Comparison of ENCODE assay signal across 32 mouse cellular contexts in the genomic region with DNA sequence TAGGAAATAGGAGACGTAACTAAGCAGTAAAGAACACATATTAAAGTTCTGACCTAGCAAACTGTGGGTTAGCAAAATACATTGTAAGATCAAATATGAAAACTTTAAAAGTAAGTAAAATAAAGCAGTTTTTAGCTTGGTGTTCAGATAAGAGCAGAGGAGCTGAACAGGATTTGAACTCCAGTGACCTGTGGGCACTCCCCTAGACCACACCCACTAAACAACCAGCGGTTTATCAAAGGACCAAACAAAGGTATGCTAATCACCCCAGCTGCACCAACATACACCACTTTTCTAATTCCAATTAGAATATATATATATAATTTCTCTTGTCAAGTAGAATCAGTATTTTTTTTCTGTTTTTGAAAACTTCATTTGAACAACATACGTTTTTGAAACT. TPM values are rescaled to one million over a fixed set of nuclear protein-coding genes. Genes with fewer than 3 reads are reported as not detected.
DNase-seq lines count a peak whose midpoint lies in the region; ATAC-seq lines count a peak whose summit lies in the region.
"Had no signal": no experiment of that assay in that cellular context is flagged by ENCODE, and none has a peak within 500 bp of the region (broad histone marks: within the 10 kb centered on the region; RNA-seq: fewer than 3 reads in every experiment).

No protein-coding gene starts in this region.

- H3K4me3 ChIP-seq in heart, embryonic 11.5 days (ENCODE audit: low read depth, low read length), result no peak overlapping the region
- H3K4me3 ChIP-seq: embryonic facial prominence, embryonic 12.5 days; embryonic facial prominence, embryonic 15.5 days; heart, embryonic 13.5 days had no signal

- ATAC-seq in heart, embryonic 11.5 days (replicated peaks; ENCODE audit: insufficient number of reproducible peaks, low FRiP score, low TSS enrichment), result no peak
- ATAC-seq: forebrain, embryonic 14.5 days; forebrain, postnatal 0 days; hindbrain, postnatal 0 days; inflammation-experienced regulatory T-cells, adult 6 months had no signal

- H3K9me3 ChIP-seq in heart, embryonic 11.5 days (replicated peaks; ENCODE audit: control insufficient read depth, low read length), result no peaks in the 10 kb centered on the region
- H3K9me3 ChIP-seq: embryonic facial prominence, embryonic 12.5 days; embryonic facial prominence, embryonic 15.5 days; G1E; heart, embryonic 13.5 days had no signal

- H3K9ac ChIP-seq in heart, embryonic 11.5 days (ENCODE audit: low read depth, low read length), result no peak overlapping the region
- H3K9ac ChIP-seq: embryonic facial prominence, embryonic 12.5 days; embryonic facial prominence, embryonic 15.5 days; forebrain, postnatal 0 days; heart, embryonic 13.5 days; hindbrain, embryonic 14.5 days had no signal

- 0 out of 2 replicates have a peak, but pooled peaks cover 4% of the 10 kb centered on the region for H3K4me1 ChIP-seq in heart, embryonic 11.5 days (ENCODE audit: control insufficient read depth, insufficient read depth, low read length)

- WGBS in heart, embryonic 11.5 days (ENCODE audit: insufficient replicate concordance), result 65% methylated on average over 3 of the region's 3 CpGs

- H3K4me2 ChIP-seq in heart, embryonic 11.5 days, result no peak overlapping the region
- H3K4me2 ChIP-seq: embryonic facial prominence, embryonic 12.5 days; embryonic facial prominence, embryonic 15.5 days; heart, embryonic 13.5 days; hindbrain, embryonic 14.5 days had no signal

- H3K27me3 ChIP-seq in splenic B cell, adult 2 months (ENCODE audit: control insufficient read depth, insufficient read depth, low read length, poor library complexity, severe bottlenecking), result no peaks in the 10 kb centered on the region
- H3K27me3 ChIP-seq in heart, embryonic 11.5 days (ENCODE audit: control insufficient read depth, insufficient read depth, low read length), result no peaks in the 10 kb centered on the region
- H3K27me3 ChIP-seq: embryonic facial prominence, embryonic 12.5 days; embryonic facial prominence, embryonic 15.5 days; heart, embryonic 13.5 days had no signal

- no peaks in the 10 kb centered on the region for H3K36me3 ChIP-seq in splenic B cell, adult 2 months (ENCODE audit: control insufficient read depth, insufficient read depth, low read length, poor library complexity, severe bottlenecking)
- H3K36me3 ChIP-seq in heart, embryonic 11.5 days (ENCODE audit: control insufficient read depth, insufficient read depth, low read length), result no peaks in the 10 kb centered on the region
- H3K36me3 ChIP-seq: embryonic facial prominence, embryonic 12.5 days; embryonic facial prominence, embryonic 15.5 days; G1E; heart, embryonic 13.5 days had no signal

- H3K27ac ChIP-seq in heart, embryonic 11.5 days (ENCODE audit: low read depth, low read length), result no peak overlapping the region
- H3K27ac ChIP-seq: embryonic facial prominence, embryonic 12.5 days; embryonic facial prominence, embryonic 15.5 days; heart, embryonic 13.5 days; hindbrain, embryonic 14.5 days; hindbrain, postnatal 0 days had no signal

- DNase-seq in spleen, postnatal 36 days (ENCODE audit: low spot score in 2 of 2), result peak; percentile 24 to 44
- DNase-seq in spleen, postnatal 4 days (ENCODE audit: low spot score in 2 of 2), result no peak
- peak; percentile 39 for DNase-seq in ZHBTc4 (ENCODE audit: low read depth, low spot score)
- peak; percentile 39 for DNase-seq in splenic B cell, adult 2 months (ENCODE audit: low read depth, low spot score)
- DNase-seq in adrenal gland, postnatal 36 days, result no peak
- DNase-seq: adrenal gland, postnatal 10 days; cerebellum, adult 11 months; cerebellum, adult 2 months; cerebellum, adult 9-11 months; cerebellum, postnatal 25 days; forebrain, postnatal 0 days; gastrocnemius, postnatal 25 days; heart, adult 18-20 months; heart, postnatal 14 days; heart, postnatal 4 days had no signal

RNA-seq across cellular contexts. Expression of a gene that starts 3.4 kb away (rescaled TPM):
- 10 to 100 TPM; 40.2 to 46.3 TPM for total RNA-seq in adrenal gland, postnatal 36 days (2021)
- polyA plus RNA-seq in heart, embryonic 11.5 days (2014; fragmentation: Nextera tagmentation; extraction: Ambion mirVana), result 10.7 and 14.8 TPM in 2 replicates

RNA-seq across cellular contexts. Expression of a gene that starts 46.9 kb away (rescaled TPM):
- not detected for total RNA-seq in adrenal gland, postnatal 36 days (2021)
- polyA plus RNA-seq in heart, embryonic 11.5 days (2014; fragmentation: Nextera tagmentation; extraction: Ambion mirVana), result not detected in 2 replicates
- total RNA-seq: adrenal gland, adult 18-20 months; common myeloid progenitor, adult 5-6 weeks; forebrain, postnatal 0 days; gastrocnemius, adult 8-10 months; gastrocnemius, postnatal 25 days; heart, adult 18-20 months; heart, postnatal 14 days; heart, postnatal 4 days; hindbrain, postnatal 0 days had no signal
- polyA plus RNA-seq: C2C12; cerebellum, adult 2 months; embryonic facial prominence, embryonic 12.5 days; embryonic facial prominence, embryonic 15.5 days; forebrain, embryonic 11.5 days; forebrain, embryonic 14.5 days; forebrain, postnatal 0 days; G1E; gonadal fat pad, adult 2 months; heart, embryonic 13.5 days; heart, embryonic 16.5 days; hindbrain, embryonic 11.5 days; hindbrain, embryonic 14.5 days; inflammation-experienced regulatory T-cells, adult 6 months had no signal

Comparison
In these comparisons a context has a peak if more than half of its experiments do, and no peak if none do; other contexts are left out.
1. DNase-seq: peak in spleen, postnatal 36 days (2 of 2), ZHBTc4 (single experiment) and splenic B cell, adult 2 months (single experiment); none in spleen, postnatal 4 days (0 of 2) and adrenal gland, postnatal 36 days (0 of 2).